Mouse (Mus musculus) neural tube, embryonic 11.5 days (tissue): ENCODE data around the gene Pate3. TPM values are rescaled to one million over a fixed set of nuclear protein-coding genes. Genes with fewer than 3 reads are reported as not detected.

Source experiments
- polyA plus RNA-seq: library from polyadenylated mRNA; unstranded; fragments of >200 nt; fragmentation: Nextera tagmentation; extraction: Ambion mirVana; gene quantifications from 2 replicates; pipeline ENCODE4 v1.2.1, GENCODE M21; 2014

The Pate3 gene
- polyA plus RNA-seq, 1 experiment from 2014 or later: not detected

Other genes with a start within 250 kb of the Pate3 start
- 8.5 and 11.5 TPM in 2 replicates for gene Cdon, start 227.1 kb downstream of the Pate3 start, polyA plus RNA-seq
- gene Gm1113, start 129.9 kb downstream of the Pate3 start, polyA plus RNA-seq: not detected in 2 replicates
- gene Ddx25, start 89.7 kb downstream of the Pate3 start, polyA plus RNA-seq: 11.3 and 11.4 TPM in 2 replicates
- 19.6 and 20.9 TPM in 2 replicates for gene Pus3, start 89.6 kb downstream of the Pate3 start, polyA plus RNA-seq
- 0.53 and 0.66 TPM in 2 replicates for gene Pate2, start 77.9 kb downstream of the Pate3 start, polyA plus RNA-seq
- 28.1 and 28.8 TPM in 2 replicates for gene Hyls1, start 77.8 kb downstream of the Pate3 start, polyA plus RNA-seq
- not detected in 2 replicates for gene Pate4, start 36.3 kb downstream of the Pate3 start, polyA plus RNA-seq
- not detected in 2 replicates for gene Pate1, start 39.2 kb upstream of the Pate3 start, polyA plus RNA-seq
- not detected in 2 replicates for gene Gm17677, start 92.8 kb upstream of the Pate3 start, polyA plus RNA-seq
- gene Gm17727, start 129.9 kb upstream of the Pate3 start, polyA plus RNA-seq: not detected in 2 replicates
- gene Gm27235, start 141.9 kb upstream of the Pate3 start, polyA plus RNA-seq: not detected in 2 replicates
- not detected in 2 replicates for gene D730048I06Rik, start 141.9 kb upstream of the Pate3 start, polyA plus RNA-seq
- not detected in 2 replicates for gene 9230110F15Rik, start 195.9 kb upstream of the Pate3 start, polyA plus RNA-seq